Mouse (Mus musculus): ENCODE measurements around the gene Atoh1. TPM values are rescaled to one million over a fixed set of nuclear protein-coding genes. Genes with fewer than 3 reads are reported as not detected.

The Atoh1 gene
- polyA plus RNA-seq, 1 experiment from 2014 or later = 4.7 TPM

GRCm38 (mm10) chr6:64731621-64732320 lies 2.8 kb downstream of the Atoh1 start:
- DNase-seq (ENCODE audit: low spot score) = peak; percentile 21
- no peaks in the 10 kb centered on the region for H3K9me3 ChIP-seq (replicated peaks)
- no peaks in the 10 kb centered on the region for H3K36me3 ChIP-seq
- no peak overlapping the region for H3K27ac ChIP-seq (replicated peaks)
- H3K4me1 ChIP-seq = peaks cover 41% of the 10 kb centered on the region
- 2% methylated on average over 8 of the region's 8 CpGs for WGBS
- H3K4me3 ChIP-seq = no peak overlapping the region
- peaks cover 100% of the 10 kb centered on the region for H3K27me3 ChIP-seq (ENCODE audit: low read depth, poor library complexity, severe bottlenecking)

GRCm38 (mm10) chr6:64733311-64733710 lies 4.4 kb downstream of the Atoh1 start:
- DNase-seq (ENCODE audit: low spot score) = no peak
- Histone ChIP-seq H3K4me1 (peaks cover 32% of the 10 kb centered on the region), H3K9me3 (replicated peaks) (no peaks in the 10 kb centered on the region), H3K36me3 (no peaks in the 10 kb centered on the region), H3K4me3 (no peak overlapping the region), H3K27ac (replicated peaks) (no peak overlapping the region), H3K27me3 (ENCODE audit: low read depth, poor library complexity, severe bottlenecking) (peaks cover 95% of the 10 kb centered on the region)
- 2% methylated on average over 4 of the region's 4 CpGs for WGBS

- Histone ChIP-seq H3K27ac (replicated peaks) (peak overlapping the region; percentile 33; the same call in 1 of the 2 replicates), H3K9me3 (replicated peaks) (no peaks in the 10 kb centered on the region), H3K36me3 (no peaks in the 10 kb centered on the region), H3K27me3 (ENCODE audit: low read depth, poor library complexity, severe bottlenecking) (peaks cover 93% of the 10 kb centered on the region), H3K4me1 (peaks cover 20% of the 10 kb centered on the region), H3K4me3 (peak overlapping the region; percentile 66)
- WGBS = under 1% methylated on average over 54 of the region's 54 CpGs
- peak; percentile 60 for DNase-seq (ENCODE audit: low spot score)
Measured at GRCm38 (mm10) chr6:64734441-64735320, 5.8 kb downstream of the Atoh1 start.

DNA sequence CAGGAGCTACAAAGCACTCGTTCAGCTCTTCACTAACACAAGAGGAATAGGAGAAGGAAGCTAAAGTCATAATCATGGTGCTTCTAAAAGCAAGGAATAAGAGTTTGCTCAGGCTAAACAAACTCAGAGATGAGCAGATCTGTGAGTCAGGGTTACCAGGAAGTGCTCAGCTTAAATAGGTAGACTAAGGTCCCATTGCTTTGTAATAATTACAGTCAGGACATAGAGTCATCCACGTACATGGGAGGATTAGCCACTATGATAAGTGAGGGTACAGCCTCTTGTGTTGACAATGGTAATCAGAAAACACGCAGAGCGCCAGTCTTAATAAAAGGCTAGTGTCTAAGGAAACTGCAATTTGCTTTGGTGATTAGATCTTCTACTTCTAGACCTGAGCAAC lies 7.4 kb downstream of the Atoh1 start:
- Histone ChIP-seq H3K27me3 (ENCODE audit: low read depth, poor library complexity, severe bottlenecking) (peaks cover 93% of the 10 kb centered on the region), H3K27ac (replicated peaks) (no peak overlapping the region), H3K9me3 (replicated peaks) (no peaks in the 10 kb centered on the region), H3K4me1 (peaks cover 14% of the 10 kb centered on the region), H3K36me3 (no peaks in the 10 kb centered on the region), H3K4me3 (no peak overlapping the region)
- no peak for DNase-seq (ENCODE audit: low spot score)
- WGBS = 79% methylated on average over 4 of the region's 4 CpGs

DNA sequence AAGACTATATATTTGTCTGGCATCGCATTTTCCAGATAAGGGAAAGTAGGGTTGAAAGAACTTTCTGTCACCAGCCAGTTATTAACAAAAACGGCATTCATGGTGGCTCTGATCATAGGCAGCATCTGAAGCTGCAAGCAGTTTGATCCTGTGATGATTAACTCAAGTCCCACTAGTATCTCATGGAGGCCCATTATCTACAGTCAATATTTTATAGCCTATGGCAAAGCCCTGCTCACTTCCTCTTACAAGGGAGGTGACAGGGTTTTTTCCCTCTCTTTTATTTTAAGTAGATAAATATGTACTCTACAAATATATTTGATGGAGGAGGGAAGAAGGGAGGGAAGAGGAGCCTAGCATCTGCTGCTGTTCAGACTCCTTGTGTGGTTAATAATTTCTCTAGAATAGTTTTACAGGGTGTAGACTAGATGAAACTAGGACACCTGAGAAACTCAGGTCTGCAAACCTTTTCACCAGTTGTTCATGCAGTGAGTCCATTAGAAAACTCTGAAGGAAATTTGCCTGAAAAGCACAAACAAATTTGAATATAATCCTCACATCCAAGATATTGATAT lies 14.1 kb downstream of the Atoh1 start:
- no peak overlapping the region for H3K4me3 ChIP-seq
- no peak for DNase-seq (ENCODE audit: low spot score)
- H3K9me3 ChIP-seq (replicated peaks) = no peaks in the 10 kb centered on the region
- H3K4me1 ChIP-seq = no peaks in the 10 kb centered on the region
- 83% methylated on average over 2 of the region's 2 CpGs for WGBS
- H3K36me3 ChIP-seq = no peaks in the 10 kb centered on the region
- no peak overlapping the region for H3K27ac ChIP-seq (replicated peaks)
- H3K27me3 ChIP-seq (ENCODE audit: low read depth, poor library complexity, severe bottlenecking) = peaks cover 36% of the 10 kb centered on the region

DNA sequence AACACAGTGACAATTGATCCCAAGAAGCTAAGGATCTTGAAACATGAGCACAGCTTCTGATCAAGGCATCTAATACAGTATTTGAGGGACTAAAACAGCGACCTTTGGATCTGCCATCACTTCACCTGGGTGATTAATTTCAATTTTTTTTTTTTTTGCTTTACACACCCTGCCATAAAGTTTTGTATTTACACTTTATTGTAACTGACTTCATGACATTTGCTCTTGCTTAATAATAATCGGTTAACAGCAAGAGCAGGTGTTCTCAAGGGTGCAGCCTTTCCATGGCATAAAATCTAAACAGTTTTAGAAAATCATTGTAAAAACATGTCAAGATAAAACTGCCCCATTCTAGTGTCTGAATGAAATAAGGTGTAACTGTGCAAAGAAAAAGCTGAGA lies 25.6 kb downstream of the Atoh1 start:
- Histone ChIP-seq H3K4me3 (no peak overlapping the region), H3K27me3 (ENCODE audit: low read depth, poor library complexity, severe bottlenecking) (no peaks in the 10 kb centered on the region), H3K9me3 (replicated peaks) (no peaks in the 10 kb centered on the region), H3K4me1 (no peaks in the 10 kb centered on the region), H3K27ac (replicated peaks) (no peak overlapping the region), H3K36me3 (no peaks in the 10 kb centered on the region)
- DNase-seq (ENCODE audit: low spot score) = no peak
- 87% methylated on average over 2 of the region's 2 CpGs for WGBS

DNA sequence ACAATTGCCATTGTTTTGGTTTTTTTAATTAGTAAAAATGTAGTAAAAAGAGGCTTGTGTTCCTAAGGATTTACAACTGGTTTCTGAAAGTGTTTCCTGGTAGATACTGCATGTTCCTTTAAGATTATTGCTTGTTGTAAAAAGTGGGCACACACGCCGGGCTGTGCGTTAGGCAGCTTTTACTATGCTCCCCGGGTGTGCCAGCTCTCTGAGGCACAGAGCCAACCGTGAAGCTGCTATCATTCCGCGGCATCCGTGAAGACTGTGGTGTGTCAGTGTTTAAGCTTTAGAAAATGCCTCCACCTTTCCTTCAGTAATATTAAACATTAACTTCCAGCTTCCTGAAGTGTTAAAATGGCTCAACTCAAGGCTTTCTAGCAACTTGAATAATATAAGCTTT lies 35.0 kb downstream of the Atoh1 start:
- DNase-seq (ENCODE audit: low spot score) = no peak
- Histone ChIP-seq H3K4me3 (no peak overlapping the region), H3K4me1 (peaks cover 4% of the 10 kb centered on the region; the same call in 1 of the 2 replicates), H3K27me3 (ENCODE audit: low read depth, poor library complexity, severe bottlenecking) (no peaks in the 10 kb centered on the region), H3K27ac (replicated peaks) (no peak overlapping the region), H3K9me3 (replicated peaks) (0 out of 2 replicates have a peak, but pooled peaks cover 4% of the 10 kb centered on the region), H3K36me3 (no peaks in the 10 kb centered on the region)
- WGBS = 54% methylated on average over 8 of the region's 8 CpGs

DNA sequence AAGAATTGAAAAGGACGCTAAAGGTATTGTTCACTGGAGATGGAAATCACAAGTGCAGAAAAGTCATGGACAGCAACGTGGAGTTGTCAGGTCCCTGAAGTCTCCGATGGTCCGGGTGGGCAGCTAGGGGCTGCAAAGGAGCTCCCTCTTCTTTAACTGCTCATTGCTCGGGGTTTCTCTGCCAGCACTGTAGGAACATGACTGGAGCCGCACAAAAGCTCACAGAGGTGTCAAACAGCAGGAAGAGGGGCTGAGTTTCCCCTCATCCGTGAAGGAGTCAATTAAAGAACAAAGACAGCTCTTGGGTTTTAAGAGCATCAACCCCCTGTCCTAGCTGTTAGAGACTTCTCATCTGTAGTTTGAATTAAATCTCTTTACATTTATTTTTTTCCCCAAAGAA lies 44.5 kb downstream of the Atoh1 start:
- WGBS = 6% methylated on average over 7 of the region's 7 CpGs
- Histone ChIP-seq H3K4me3 (peak overlapping the region; percentile 18; the same call in 1 of the 2 replicates), H3K9me3 (replicated peaks) (no peaks in the 10 kb centered on the region), H3K36me3 (no peaks in the 10 kb centered on the region), H3K4me1 (peaks cover 11% of the 10 kb centered on the region), H3K27ac (replicated peaks) (no peak overlapping the region), H3K27me3 (ENCODE audit: low read depth, poor library complexity, severe bottlenecking) (peaks cover 61% of the 10 kb centered on the region)
- peak; percentile 40 for DNase-seq (ENCODE audit: low spot score)

Data from midbrain, embryonic 10.5 days (tissue).